Mouse (Mus musculus) hindbrain, embryonic 10.5 days (tissue): ENCODE results near the gene Rala. TPM values are rescaled to one million over a fixed set of nuclear protein-coding genes. Genes with fewer than 3 reads are reported as not detected.

Source experiments
- DNase-seq: peaks from one replicate; pipeline ENCODE4 v3.0.0-alpha.2; 2017; ENCODE audit warnings: low spot score
- H3K27ac ChIP-seq: fragments of 300-500 bp; sonication (generic); 2 replicates; pipeline ENCODE4 v1.5.1; 2016; ENCODE audit warnings: mild to moderate bottlenecking, moderate library complexity
- H3K27me3 ChIP-seq: fragments of 300-500 bp; sonication (generic); 2 replicates; pipeline ENCODE4 v1.6.1; 2016; ENCODE audit warnings: mild to moderate bottlenecking; ENCODE audit not compliant: poor library complexity, insufficient read depth, severe bottlenecking
- H3K36me3 ChIP-seq: fragments of 300-500 bp; sonication (generic); 2 replicates; pipeline ENCODE4 v1.6.1; 2016; ENCODE audit warnings: mild to moderate bottlenecking, moderate library complexity
- H3K4me1 ChIP-seq: fragments of 300-500 bp; sonication (generic); replicated peaks from 2 replicates; pipeline ENCODE4 v1.6.1; 2016; ENCODE audit warnings: mild to moderate bottlenecking
- H3K4me3 ChIP-seq: fragments of 300-500 bp; sonication (generic); 2 replicates; pipeline ENCODE4 v1.5.1; 2016; ENCODE audit warnings: mild to moderate bottlenecking, moderate library complexity
- H3K9me3 ChIP-seq: fragments of 300-500 bp; sonication (generic); 2 replicates; pipeline ENCODE4 v1.6.1; 2016; ENCODE audit warnings: mild to moderate bottlenecking, moderate library complexity
- WGBS: fragments of 180-500 bp; shearing (Covaris S2); methylation state at CpG from one replicate; pipeline ENCODE4 v1.1.7; 2016; 5-methylcytosine and 5-hydroxymethylcytosine counted together
- polyA plus RNA-seq: library from polyadenylated mRNA; unstranded; fragments of >200 nt; fragmentation: Nextera tagmentation; extraction: Ambion mirVana; gene quantifications from 2 replicates; pipeline ENCODE4 v1.2.1, GENCODE M21; 2016

Rala gene
- polyA plus RNA-seq, 1 experiment from 2014 or later, result 128 TPM

- Histone ChIP-seq H3K4me1 (peaks cover 26% of the 10 kb centered on the region), H3K9me3 (no peaks in the 10 kb centered on the region), H3K4me3 (no peak overlapping the region), H3K36me3 (no peaks in the 10 kb centered on the region), H3K27ac (no peak overlapping the region), H3K27me3 (no peaks in the 10 kb centered on the region)
- 89% methylated on average over 13 of the region's 13 CpGs for WGBS
- no peak for DNase-seq
Measured at GRCm38 (mm10) chr13:17859365-17860033, 84.5 kb downstream of the Rala start.

GRCm38 (mm10) chr13:17857046-17857445 lies 87.0 kb downstream of the Rala start:
- no peaks in the 10 kb centered on the region for H3K27me3 ChIP-seq
- H3K36me3 ChIP-seq, result no peaks in the 10 kb centered on the region
- H3K9me3 ChIP-seq, result peaks cover 5% of the 10 kb centered on the region; the same call in 1 of the 2 replicates
- DNase-seq, result no peak
- no peak overlapping the region for H3K27ac ChIP-seq
- H3K4me3 ChIP-seq, result no peak overlapping the region
- peaks cover 26% of the 10 kb centered on the region for H3K4me1 ChIP-seq
- WGBS, result 79% methylated on average over 9 of the region's 9 CpGs

- WGBS, result 8% methylated on average over 13 of the region's 13 CpGs
- no peaks in the 10 kb centered on the region for H3K27me3 ChIP-seq
- H3K4me1 ChIP-seq, result peaks cover 26% of the 10 kb centered on the region
- peaks cover 5% of the 10 kb centered on the region; the same call in 1 of the 2 replicates for H3K9me3 ChIP-seq
- DNase-seq, result peak; percentile 30
- H3K36me3 ChIP-seq, result no peaks in the 10 kb centered on the region
- H3K4me3 ChIP-seq, result peak overlapping the region; percentile 20
- H3K27ac ChIP-seq, result peak overlapping the region; percentile 51
Measured at GRCm38 (mm10) chr13:17855492-17856138, 88.4 kb downstream of the Rala start.

GRCm38 (mm10) chr13:17854755-17855154 lies 89.3 kb downstream of the Rala start:
- DNase-seq, result no peak
- no peaks in the 10 kb centered on the region for H3K36me3 ChIP-seq
- WGBS, result 54% methylated on average over 6 of the region's 6 CpGs
- no peak overlapping the region for H3K4me3 ChIP-seq
- no peak overlapping the region for H3K27ac ChIP-seq
- H3K4me1 ChIP-seq, result peaks cover 26% of the 10 kb centered on the region
- H3K9me3 ChIP-seq, result peaks cover 5% of the 10 kb centered on the region; the same call in 1 of the 2 replicates
- no peaks in the 10 kb centered on the region for H3K27me3 ChIP-seq

GRCm38 (mm10) chr13:17843336-17843735 lies 100.7 kb downstream of the Rala start:
- DNase-seq, result no peak
- H3K36me3 ChIP-seq, result no peaks in the 10 kb centered on the region
- no peaks in the 10 kb centered on the region for H3K27me3 ChIP-seq

GRCm38 (mm10) chr13:17842756-17843155 lies 101.3 kb downstream of the Rala start:
- H3K36me3 ChIP-seq, result no peaks in the 10 kb centered on the region
- 29% methylated on average over 4 of the region's 4 CpGs for WGBS
- no peaks in the 10 kb centered on the region for H3K27me3 ChIP-seq
- H3K4me1 ChIP-seq, result peaks cover 16% of the 10 kb centered on the region; the same call in 1 of the 2 replicates
- peak; percentile 34 for DNase-seq
- no peak overlapping the region for H3K4me3 ChIP-seq
- 0 out of 2 replicates have a peak overlapping the region, but pooled peaks have one; percentile 40 for H3K27ac ChIP-seq
- H3K9me3 ChIP-seq, result no peaks in the 10 kb centered on the region

More at GRCm38 (mm10) chr13:17843336-17843735, 100.7 kb downstream of the Rala start:
- 79% methylated on average over 2 of the region's 2 CpGs for WGBS
- Histone ChIP-seq H3K27ac (peak overlapping the region; percentile 40; the same call in 1 of the 2 replicates), H3K4me1 (peaks cover 16% of the 10 kb centered on the region; the same call in 1 of the 2 replicates), H3K9me3 (no peaks in the 10 kb centered on the region), H3K4me3 (no peak overlapping the region)

- Histone ChIP-seq H3K4me1 (peaks cover 15% of the 10 kb centered on the region; the same call in 1 of the 2 replicates), H3K9me3 (no peaks in the 10 kb centered on the region), H3K27ac (no peak overlapping the region), H3K27me3 (no peaks in the 10 kb centered on the region), H3K4me3 (no peak overlapping the region), H3K36me3 (no peaks in the 10 kb centered on the region)
- 91% methylated on average over 5 of the region's 5 CpGs for WGBS
- DNase-seq, result no peak
Measured at GRCm38 (mm10) chr13:17839137-17839536, 104.9 kb downstream of the Rala start.

- Histone ChIP-seq H3K27ac (no peak overlapping the region), H3K27me3 (no peaks in the 10 kb centered on the region), H3K4me3 (no peak overlapping the region), H3K4me1 (peaks cover 9% of the 10 kb centered on the region; the same call in 1 of the 2 replicates), H3K36me3 (no peaks in the 10 kb centered on the region), H3K9me3 (no peaks in the 10 kb centered on the region)
- WGBS, result 32% methylated on average over 4 of the region's 4 CpGs
- peak; percentile 36 for DNase-seq
Measured at GRCm38 (mm10) chr13:17838484-17838851, 105.6 kb downstream of the Rala start.

- Histone ChIP-seq H3K27ac (no peak overlapping the region; the same call in 1 of the 2 replicates), H3K4me1 (peaks cover 4% of the 10 kb centered on the region; the same call in 1 of the 2 replicates), H3K36me3 (no peaks in the 10 kb centered on the region), H3K4me3 (no peak overlapping the region), H3K9me3 (no peaks in the 10 kb centered on the region), H3K27me3 (no peaks in the 10 kb centered on the region)
- WGBS, result 49% methylated on average over 16 of the region's 16 CpGs
- DNase-seq, result peak; percentile 48
Measured at GRCm38 (mm10) chr13:17837610-17838483, 106.2 kb downstream of the Rala start.

GRCm38 (mm10) chr13:17836808-17837207 lies 107.2 kb downstream of the Rala start:
- H3K4me3 ChIP-seq, result no peak overlapping the region
- H3K9me3 ChIP-seq, result no peaks in the 10 kb centered on the region
- no peaks in the 10 kb centered on the region for H3K36me3 ChIP-seq
- H3K4me1 ChIP-seq, result no peaks in the 10 kb centered on the region; the same call in 1 of the 2 replicates
- 81% methylated on average over 7 of the region's 7 CpGs for WGBS
- no peaks in the 10 kb centered on the region for H3K27me3 ChIP-seq
- no peak for DNase-seq
- no peak overlapping the region for H3K27ac ChIP-seq

GRCm38 (mm10) chr13:17832940-17833339 lies 111.1 kb downstream of the Rala start:
- H3K4me3 ChIP-seq, result no peak overlapping the region
- DNase-seq, result no peak
- H3K27ac ChIP-seq, result no peak overlapping the region
- H3K9me3 ChIP-seq, result no peaks in the 10 kb centered on the region
- no peaks in the 10 kb centered on the region; the same call in 1 of the 2 replicates for H3K4me1 ChIP-seq
- no peaks in the 10 kb centered on the region for H3K36me3 ChIP-seq
- 84% methylated on average over 3 of the region's 3 CpGs for WGBS
- no peaks in the 10 kb centered on the region for H3K27me3 ChIP-seq
